Mouse (Mus musculus): Measurements from ENCODE around the gene Efnb3. TPM values are rescaled to one million over a fixed set of nuclear protein-coding genes. Genes with fewer than 3 reads are reported as not detected.
A peak's percentile ranks its signal among the peaks of the same experiment; 100 is the strongest.

Gene Efnb3
- 0.75 and 0.85 TPM in 2 replicates for polyA plus RNA-seq (2015; fragmentation: Nextera tagmentation; extraction: Ambion mirVana)

GRCm38 (mm10) chr11:69559851-69560765, at the start of gene Efnb3:
Efnb3 (minus strand) TSS chr11:69560205.
- peaks cover 66% of the 10 kb centered on the region for H3K27me3 ChIP-seq
- H3K4me1 ChIP-seq (replicated peaks): peaks cover 40% of the 10 kb centered on the region
- H3K27ac ChIP-seq: no peak within 1 kb of the TSS
- no peak for DNase-seq
- H3K9me3 ChIP-seq (replicated peaks): no peaks in the 10 kb centered on the region
- no peak for ATAC-seq (ENCODE audit: low read depth)
- H3K9ac ChIP-seq: peak within 1 kb of the TSS; percentile 61
- H3K36me3 ChIP-seq: peaks cover 42% of the 10 kb centered on the region
- H3K4me3 ChIP-seq (replicated peaks): peak within 1 kb of the TSS; percentile 46
- peak within 1 kb of the TSS; percentile 56 for H3K4me2 ChIP-seq
- WGBS (ENCODE audit: insufficient replicate concordance): 7% methylated on average over 56 of the region's 59 CpGs

- peak; percentile 30; the same call in 1 of the 2 replicates for ATAC-seq (ENCODE audit: low read depth)
Observed at GRCm38 (mm10) chr11:69609416-69609815, 49.4 kb upstream of the Efnb3 start.

GRCm38 (mm10) chr11:69608525-69608924, 48.5 kb upstream of the Efnb3 start:
- no peaks in the 10 kb centered on the region for H3K9me3 ChIP-seq (replicated peaks)
- peak overlapping the region; percentile 89 for H3K27ac ChIP-seq
- no peaks in the 10 kb centered on the region; the same call in 1 of the 2 replicates for H3K36me3 ChIP-seq
- no peak for DNase-seq
- H3K4me3 ChIP-seq (replicated peaks): no peak overlapping the region
- H3K27me3 ChIP-seq: no peaks in the 10 kb centered on the region
- peaks cover 83% of the 10 kb centered on the region for H3K4me1 ChIP-seq (replicated peaks)
- H3K9ac ChIP-seq: peak overlapping the region; percentile 47
- WGBS (ENCODE audit: insufficient replicate concordance): 50% methylated on average over 3 of the region's 3 CpGs
- H3K4me2 ChIP-seq: peak overlapping the region; percentile 33
- ATAC-seq (ENCODE audit: low read depth): peak; percentile 30

More at GRCm38 (mm10) chr11:69609416-69609815, 49.4 kb upstream of the Efnb3 start:
- Histone ChIP-seq H3K4me3 (replicated peaks) (no peak overlapping the region), H3K4me2 (peak overlapping the region; percentile 33), H3K27me3 (no peaks in the 10 kb centered on the region), H3K36me3 (no peaks in the 10 kb centered on the region), H3K4me1 (replicated peaks) (peaks cover 82% of the 10 kb centered on the region), H3K27ac (peak overlapping the region; percentile 89), H3K9ac (peak overlapping the region; percentile 47), H3K9me3 (replicated peaks) (no peaks in the 10 kb centered on the region)
- DNase-seq: peak; percentile 47
- WGBS (ENCODE audit: insufficient replicate concordance): 10% methylated on average over 7 of the region's 7 CpGs

- no peaks in the 10 kb centered on the region for H3K27me3 ChIP-seq
- 69% methylated on average over 2 of the region's 2 CpGs for WGBS (ENCODE audit: insufficient replicate concordance)
Observed at GRCm38 (mm10) chr11:69606832-69607231, 46.8 kb upstream of the Efnb3 start.

GRCm38 (mm10) chr11:69606491-69606795, 46.4 kb upstream of the Efnb3 start:
- H3K4me1 ChIP-seq (replicated peaks): peaks cover 90% of the 10 kb centered on the region
- no peaks in the 10 kb centered on the region for H3K27me3 ChIP-seq
- H3K4me2 ChIP-seq: peak overlapping the region; percentile 100
- no peak for DNase-seq
- peak overlapping the region; percentile 89 for H3K27ac ChIP-seq
- peak overlapping the region; percentile 85 for H3K4me3 ChIP-seq (replicated peaks)
- H3K36me3 ChIP-seq: peaks cover 18% of the 10 kb centered on the region
- H3K9me3 ChIP-seq (replicated peaks): no peaks in the 10 kb centered on the region
- H3K9ac ChIP-seq: peak overlapping the region; percentile 96
- WGBS (ENCODE audit: insufficient replicate concordance): 50% methylated on average over 2 of the region's 2 CpGs
- ATAC-seq (ENCODE audit: low read depth): no peak

More at GRCm38 (mm10) chr11:69606832-69607231, 46.8 kb upstream of the Efnb3 start:
- Histone ChIP-seq H3K9me3 (replicated peaks) (no peaks in the 10 kb centered on the region), H3K4me2 (peak overlapping the region; percentile 100), H3K4me3 (replicated peaks) (no peak overlapping the region), H3K9ac (peak overlapping the region; percentile 96; the same call in 1 of the 2 replicates), H3K4me1 (replicated peaks) (peaks cover 86% of the 10 kb centered on the region), H3K27ac (peak overlapping the region; percentile 89), H3K36me3 (peaks cover 14% of the 10 kb centered on the region)
- ATAC-seq (ENCODE audit: low read depth): no peak
- DNase-seq: no peak

GRCm38 (mm10) chr11:69605726-69606490, 45.9 kb upstream of the Efnb3 start, which contains the start of gene Atp1b2:
Atp1b2 (minus strand) TSS chr11:69605942.
- peaks cover 94% of the 10 kb centered on the region for H3K4me1 ChIP-seq (replicated peaks)
- peak within 1 kb of the TSS; percentile 100 for H3K4me2 ChIP-seq
- H3K27me3 ChIP-seq: no peaks in the 10 kb centered on the region
- ATAC-seq (ENCODE audit: low read depth) (peak; percentile 89), DNase-seq (peak; percentile 89)
- H3K4me3 ChIP-seq (replicated peaks): peak within 1 kb of the TSS; percentile 85
- peak within 1 kb of the TSS; percentile 94 for H3K27ac ChIP-seq
- peaks cover 24% of the 10 kb centered on the region for H3K36me3 ChIP-seq
- 3% methylated on average over 32 of the region's 32 CpGs for WGBS (ENCODE audit: insufficient replicate concordance)
- peak within 1 kb of the TSS; percentile 96 for H3K9ac ChIP-seq
- no peaks in the 10 kb centered on the region for H3K9me3 ChIP-seq (replicated peaks)

GRCm38 (mm10) chr11:69604795-69605664, 45.0 kb upstream of the Efnb3 start:
- H3K9me3 ChIP-seq (replicated peaks): no peaks in the 10 kb centered on the region
- H3K9ac ChIP-seq: peak overlapping the region; percentile 96
- peaks cover 94% of the 10 kb centered on the region for H3K4me1 ChIP-seq (replicated peaks)
- WGBS (ENCODE audit: insufficient replicate concordance): under 1% methylated on average over 70 of the region's 73 CpGs
- H3K36me3 ChIP-seq: peaks cover 29% of the 10 kb centered on the region
- peak overlapping the region; percentile 100 for H3K4me2 ChIP-seq
- peak; percentile 21 for ATAC-seq (ENCODE audit: low read depth)
- DNase-seq: no peak
- H3K4me3 ChIP-seq (replicated peaks): peak overlapping the region; percentile 85
- H3K27me3 ChIP-seq: no peaks in the 10 kb centered on the region
- peak overlapping the region; percentile 94 for H3K27ac ChIP-seq

GRCm38 (mm10) chr11:69604347-69604746, 44.3 kb upstream of the Efnb3 start:
- 63% methylated on average over 3 of the region's 3 CpGs for WGBS (ENCODE audit: insufficient replicate concordance)
- Histone ChIP-seq H3K4me3 (replicated peaks) (peak overlapping the region; percentile 85), H3K9me3 (replicated peaks) (no peaks in the 10 kb centered on the region), H3K9ac (peak overlapping the region; percentile 96), H3K36me3 (peaks cover 29% of the 10 kb centered on the region), H3K4me1 (replicated peaks) (peaks cover 94% of the 10 kb centered on the region), H3K27ac (peak overlapping the region; percentile 94), H3K27me3 (no peaks in the 10 kb centered on the region), H3K4me2 (peak overlapping the region; percentile 100)
- no peak for ATAC-seq (ENCODE audit: low read depth)
- DNase-seq: no peak

- Histone ChIP-seq H3K4me2 (peak overlapping the region; percentile 100), H3K4me3 (replicated peaks) (peak overlapping the region; percentile 85), H3K27ac (peak overlapping the region; percentile 94), H3K27me3 (no peaks in the 10 kb centered on the region), H3K9me3 (replicated peaks) (no peaks in the 10 kb centered on the region), H3K4me1 (replicated peaks) (peaks cover 95% of the 10 kb centered on the region), H3K36me3 (peaks cover 29% of the 10 kb centered on the region), H3K9ac (peak overlapping the region; percentile 96)
- no peak for ATAC-seq (ENCODE audit: low read depth)
- 71% methylated on average over 8 of the region's 8 CpGs for WGBS (ENCODE audit: insufficient replicate concordance)
- DNase-seq: no peak
Observed at GRCm38 (mm10) chr11:69603516-69603915, 43.5 kb upstream of the Efnb3 start.

GRCm38 (mm10) chr11:69601768-69602167, 41.8 kb upstream of the Efnb3 start:
- DNase-seq (no peak), ATAC-seq (ENCODE audit: low read depth) (no peak)
- H3K4me1 ChIP-seq (replicated peaks): peaks cover 79% of the 10 kb centered on the region
- no peaks in the 10 kb centered on the region for H3K27me3 ChIP-seq
- peak overlapping the region; percentile 64 for H3K4me2 ChIP-seq
- H3K9ac ChIP-seq: peak overlapping the region; percentile 96; the same call in 1 of the 2 replicates
- peaks cover 29% of the 10 kb centered on the region for H3K36me3 ChIP-seq
- H3K4me3 ChIP-seq (replicated peaks): no peak overlapping the region
- 31% methylated on average over 3 of the region's 3 CpGs for WGBS (ENCODE audit: insufficient replicate concordance)
- H3K9me3 ChIP-seq (replicated peaks): no peaks in the 10 kb centered on the region
- peak overlapping the region; percentile 94 for H3K27ac ChIP-seq

Data from liver, embryonic 13.5 days (tissue).